Mouse (Mus musculus): ENCODE data around the gene Phyhd1. TPM values are rescaled to one million over a fixed set of nuclear protein-coding genes. Genes with fewer than 3 reads are reported as not detected.

Phyhd1 gene
- polyA plus RNA-seq, 1 experiment, result 32.2 TPM

- TF ChIP-seq POLR2A (IDR thresholded peaks at IDR 0.05; ENCODE audit: extremely low read depth, insufficient read depth, low read length), result no peak
- no peak for TF ChIP-seq CTCF (IDR thresholded peaks at IDR 0.05; ENCODE audit: extremely low read depth, insufficient read depth, low read length)
- Histone ChIP-seq H3K4me1 (ENCODE audit: control insufficient read depth, insufficient read depth, low read length) (peaks cover 11% of the 10 kb centered on the region), H3K27ac (ENCODE audit: insufficient read depth, low read length) (no peak overlapping the region)
Observed at GRCm38 (mm10) chr2:30242509-30242908, 23.5 kb upstream of the Phyhd1 start.

GRCm38 (mm10) chr2:30243391-30243790, 22.6 kb upstream of the Phyhd1 start:
- Histone ChIP-seq H3K27ac (ENCODE audit: insufficient read depth, low read length) (no peak overlapping the region), H3K4me1 (ENCODE audit: control insufficient read depth, insufficient read depth, low read length) (peaks cover 10% of the 10 kb centered on the region)
- TF ChIP-seq POLR2A (IDR thresholded peaks at IDR 0.05; ENCODE audit: extremely low read depth, insufficient read depth, low read length), result no peak
- no peak for TF ChIP-seq CTCF (IDR thresholded peaks at IDR 0.05; ENCODE audit: extremely low read depth, insufficient read depth, low read length)

More at GRCm38 (mm10) chr2:30242509-30242908, 23.5 kb upstream of the Phyhd1 start:
- no peak overlapping the region for H3K4me3 ChIP-seq (ENCODE audit: insufficient read depth, low read length)

GRCm38 (mm10) chr2:30244595-30245178, 21.3 kb upstream of the Phyhd1 start:
- no peak for TF ChIP-seq POLR2A (IDR thresholded peaks at IDR 0.05; ENCODE audit: extremely low read depth, insufficient read depth, low read length)
- TF ChIP-seq CTCF (IDR thresholded peaks at IDR 0.05; ENCODE audit: extremely low read depth, insufficient read depth, low read length), result no peak
- Histone ChIP-seq H3K4me1 (ENCODE audit: control insufficient read depth, insufficient read depth, low read length) (peaks cover 6% of the 10 kb centered on the region), H3K4me3 (ENCODE audit: insufficient read depth, low read length) (no peak overlapping the region), H3K27ac (ENCODE audit: insufficient read depth, low read length) (no peak overlapping the region)

More at GRCm38 (mm10) chr2:30243391-30243790, 22.6 kb upstream of the Phyhd1 start:
- no peak overlapping the region for H3K4me3 ChIP-seq (ENCODE audit: insufficient read depth, low read length)

GRCm38 (mm10) chr2:30247036-30247435, 19.0 kb upstream of the Phyhd1 start:
- peaks cover 6% of the 10 kb centered on the region for H3K4me1 ChIP-seq (ENCODE audit: control insufficient read depth, insufficient read depth, low read length)
- no peak overlapping the region for H3K27ac ChIP-seq (ENCODE audit: insufficient read depth, low read length)
- TF ChIP-seq CTCF (IDR thresholded peaks at IDR 0.05; ENCODE audit: extremely low read depth, insufficient read depth, low read length), result no peak
- no peak for TF ChIP-seq POLR2A (IDR thresholded peaks at IDR 0.05; ENCODE audit: extremely low read depth, insufficient read depth, low read length)
- no peak overlapping the region for H3K4me3 ChIP-seq (ENCODE audit: insufficient read depth, low read length)

GRCm38 (mm10) chr2:30247681-30248080, 18.3 kb upstream of the Phyhd1 start:
- Histone ChIP-seq H3K27ac (ENCODE audit: insufficient read depth, low read length) (no peak overlapping the region), H3K4me1 (ENCODE audit: control insufficient read depth, insufficient read depth, low read length) (peaks cover 10% of the 10 kb centered on the region), H3K4me3 (ENCODE audit: insufficient read depth, low read length) (no peak overlapping the region)
- TF ChIP-seq POLR2A (IDR thresholded peaks at IDR 0.05; ENCODE audit: extremely low read depth, insufficient read depth, low read length), result no peak
- TF ChIP-seq CTCF (IDR thresholded peaks at IDR 0.05; ENCODE audit: extremely low read depth, insufficient read depth, low read length), result no peak

- H3K27ac ChIP-seq (ENCODE audit: insufficient read depth, low read length), result no peak overlapping the region
- no peak overlapping the region for H3K4me3 ChIP-seq (ENCODE audit: insufficient read depth, low read length)
- TF ChIP-seq POLR2A (IDR thresholded peaks at IDR 0.05; ENCODE audit: extremely low read depth, insufficient read depth, low read length), result no peak
- TF ChIP-seq CTCF (IDR thresholded peaks at IDR 0.05; ENCODE audit: extremely low read depth, insufficient read depth, low read length), result no peak
- peaks cover 10% of the 10 kb centered on the region for H3K4me1 ChIP-seq (ENCODE audit: control insufficient read depth, insufficient read depth, low read length)
Observed at GRCm38 (mm10) chr2:30249182-30249581, 16.8 kb upstream of the Phyhd1 start.

GRCm38 (mm10) chr2:30250166-30251128, 15.6 kb upstream of the Phyhd1 start:
- Histone ChIP-seq H3K4me3 (ENCODE audit: insufficient read depth, low read length) (no peak overlapping the region), H3K4me1 (ENCODE audit: control insufficient read depth, insufficient read depth, low read length) (peaks cover 10% of the 10 kb centered on the region), H3K27ac (ENCODE audit: insufficient read depth, low read length) (no peak overlapping the region)
- no peak for TF ChIP-seq POLR2A (IDR thresholded peaks at IDR 0.05; ENCODE audit: extremely low read depth, insufficient read depth, low read length)
- no peak for TF ChIP-seq CTCF (IDR thresholded peaks at IDR 0.05; ENCODE audit: extremely low read depth, insufficient read depth, low read length)

- Histone ChIP-seq H3K4me1 (ENCODE audit: control insufficient read depth, insufficient read depth, low read length) (peaks cover 10% of the 10 kb centered on the region), H3K4me3 (ENCODE audit: insufficient read depth, low read length) (no peak overlapping the region), H3K27ac (ENCODE audit: insufficient read depth, low read length) (no peak overlapping the region)
- TF ChIP-seq CTCF (IDR thresholded peaks at IDR 0.05; ENCODE audit: extremely low read depth, insufficient read depth, low read length) (no peak), POLR2A (IDR thresholded peaks at IDR 0.05; ENCODE audit: extremely low read depth, insufficient read depth, low read length) (no peak)
Observed at GRCm38 (mm10) chr2:30251417-30252104, 14.4 kb upstream of the Phyhd1 start.

- Histone ChIP-seq H3K27ac (ENCODE audit: insufficient read depth, low read length) (no peak overlapping the region), H3K4me3 (ENCODE audit: insufficient read depth, low read length) (no peak overlapping the region), H3K4me1 (ENCODE audit: control insufficient read depth, insufficient read depth, low read length) (peaks cover 7% of the 10 kb centered on the region)
- TF ChIP-seq CTCF (IDR thresholded peaks at IDR 0.05; ENCODE audit: extremely low read depth, insufficient read depth, low read length), result no peak
Observed at GRCm38 (mm10) chr2:30252521-30252920, 13.5 kb upstream of the Phyhd1 start.
